Mouse (Mus musculus): ENCODE measurements at regions not wholly inside any gene's neighbourhood (a gene's known extent, or its start where the extent isn't known, plus 50 kb on each side); places are given as distances from the start of the nearest gene placed in this dataset.

DNA sequence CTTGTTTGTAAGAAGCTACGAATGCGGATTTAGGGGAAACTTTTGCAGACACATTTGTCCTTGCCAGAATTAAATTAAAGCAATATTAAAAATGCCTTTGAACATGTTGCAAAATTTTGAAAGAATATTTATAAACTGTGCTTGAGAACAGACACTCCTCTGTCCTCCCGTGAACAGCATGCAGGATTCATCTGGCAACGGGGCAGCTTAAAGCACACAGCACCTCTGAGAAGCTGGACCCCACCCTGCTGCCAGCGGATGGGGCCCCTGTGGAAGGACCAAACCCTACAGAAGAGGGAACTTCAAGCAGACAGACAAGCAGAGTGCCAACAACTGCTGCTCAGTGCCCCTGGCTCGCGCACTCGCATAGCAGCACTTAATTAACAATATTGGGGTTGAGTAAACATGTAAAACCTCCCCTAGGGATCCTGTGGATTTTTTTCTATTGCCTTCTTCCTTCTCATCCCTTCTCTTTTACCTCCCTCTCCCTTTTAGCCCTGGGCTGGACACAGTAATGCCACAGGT lies 226.6 kb downstream of the Irx1 start:
- H3K4me1 ChIP-seq (ENCODE audit: control insufficient read depth in 1 of 2, insufficient read depth in 2 of 2, low read length in 2 of 2), result no peaks in the 10 kb centered on the region
- DNase-seq (ENCODE audit: low read depth, low spot score), result no peak
- H3K36me3 ChIP-seq (ENCODE audit: control insufficient read depth in 1 of 2, insufficient read depth in 2 of 2, low read length in 2 of 2), result no peaks in the 10 kb centered on the region
- H3K79me2 ChIP-seq (ENCODE audit: control insufficient read depth, insufficient read depth, low read length, poor library complexity), result no peaks in the 10 kb centered on the region
- no peaks in the 10 kb centered on the region for H3K9me3 ChIP-seq (replicated peaks; ENCODE audit: insufficient read depth, low read length)
- no peak overlapping the region for H3K27ac ChIP-seq (ENCODE audit: control insufficient read depth, low read depth, low read length)
- no peaks in the 10 kb centered on the region for H3K27me3 ChIP-seq (ENCODE audit: control insufficient read depth in 1 of 2, insufficient read depth in 2 of 2, low read length in 2 of 2)
- no peak overlapping the region for H3K4me3 ChIP-seq (ENCODE audit: control insufficient read depth in 1 of 2, insufficient read depth in 1 of 2, low read depth in 2 of 2, low read length in 2 of 2)
- no peak overlapping the region for H3K9ac ChIP-seq (ENCODE audit: control insufficient read depth, low read depth, low read length, poor library complexity, severe bottlenecking)
- TF ChIP-seq MAFK (IDR thresholded peaks at IDR 0.05; ENCODE audit: borderline replicate concordance, low read depth, low read length) (no peak), HCFC1 (IDR thresholded peaks at IDR 0.05; ENCODE audit: low read depth, low read length) (no peak), ZNF384 (IDR thresholded peaks at IDR 0.05; ENCODE audit: low read depth, low read length) (no peak), UBTF (IDR thresholded peaks at IDR 0.05; ENCODE audit: borderline replicate concordance, insufficient read depth, low read depth, low read length) (no peak), CHD2 (IDR thresholded peaks at IDR 0.05; ENCODE audit: low read length) (no peak), ZMIZ1 (IDR thresholded peaks at IDR 0.05; ENCODE audit: low read depth, low read length) (no peak), E2F4 (IDR thresholded peaks at IDR 0.05; ENCODE audit: borderline replicate concordance, low read depth, low read length) (no peak), NRF1 (IDR thresholded peaks at IDR 0.05; ENCODE audit: insufficient read depth, low read depth, low read length, poor library complexity, severe bottlenecking) (no peak), MAZ (IDR thresholded peaks at IDR 0.05; ENCODE audit: low read depth, low read length) (no peak), JUND (IDR thresholded peaks at IDR 0.05; ENCODE audit: low read depth, low read length) (no peak), CHD1 (IDR thresholded peaks at IDR 0.05; ENCODE audit: low read depth, low read length) (no peak), MYC (IDR thresholded peaks at IDR 0.05; ENCODE audit: low read depth, low read length) (no peak), MXI1 (IDR thresholded peaks at IDR 0.05; ENCODE audit: low read depth, low read length) (no peak), USF2 (IDR thresholded peaks at IDR 0.05; ENCODE audit: borderline replicate concordance in 1 of 2, insufficient read depth in 1 of 2, low read depth in 1 of 2, low read length in 2 of 2) (no peak), MYB (IDR thresholded peaks at IDR 0.05; ENCODE audit: low read depth, low read length) (no peak)

DNA sequence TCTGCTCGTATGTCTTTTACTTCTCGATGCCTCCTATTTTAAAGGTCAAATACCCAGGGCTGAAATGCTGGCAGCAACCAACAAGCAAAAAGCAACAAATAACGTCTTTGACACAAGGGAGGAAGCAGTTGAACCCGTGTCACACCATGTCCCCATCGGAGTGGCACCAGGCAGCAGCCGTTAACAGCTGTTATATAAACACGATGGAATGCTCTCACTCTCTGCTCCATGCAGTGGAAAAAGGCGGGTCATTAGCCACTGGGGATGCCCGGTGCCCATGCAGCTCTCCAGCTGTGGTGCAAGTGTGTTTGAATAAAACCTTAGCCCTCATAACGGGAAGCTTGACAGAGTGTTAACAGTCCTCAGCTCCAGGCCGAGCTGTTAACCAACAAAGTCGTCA lies 229.3 kb downstream of the Irx1 start:
- no peaks in the 10 kb centered on the region for H3K27me3 ChIP-seq (ENCODE audit: control insufficient read depth in 1 of 2, insufficient read depth in 2 of 2, low read length in 2 of 2)
- TF ChIP-seq USF1 (IDR thresholded peaks at IDR 0.05; ENCODE audit: low read depth, low read length) (no peak), MXI1 (IDR thresholded peaks at IDR 0.05; ENCODE audit: low read depth, low read length) (no peak), MYC (IDR thresholded peaks at IDR 0.05; ENCODE audit: low read depth, low read length) (no peak), ZC3H11A (IDR thresholded peaks at IDR 0.05; ENCODE audit: low read depth, low read length) (no peak), MAX (IDR thresholded peaks at IDR 0.05; ENCODE audit: low read length) (no peak), MEF2A (IDR thresholded peaks at IDR 0.05; ENCODE audit: extremely low read depth, insufficient replicate concordance, low read depth, low read length, poor library complexity, severe bottlenecking) (no peak), BHLHE40 (IDR thresholded peaks at IDR 0.05; ENCODE audit: borderline replicate concordance, low read depth, low read length) (no peak), ZMIZ1 (IDR thresholded peaks at IDR 0.05; ENCODE audit: low read depth, low read length) (no peak)
- H3K4me3 ChIP-seq (ENCODE audit: control insufficient read depth in 1 of 2, insufficient read depth in 1 of 2, low read depth in 2 of 2, low read length in 2 of 2), result no peak overlapping the region
- no peaks in the 10 kb centered on the region for H3K79me2 ChIP-seq (ENCODE audit: control insufficient read depth, insufficient read depth, low read length, poor library complexity)
- H3K27ac ChIP-seq (ENCODE audit: control insufficient read depth, low read depth, low read length), result no peak overlapping the region
- H3K36me3 ChIP-seq (ENCODE audit: control insufficient read depth in 1 of 2, insufficient read depth in 2 of 2, low read length in 2 of 2), result no peaks in the 10 kb centered on the region
- no peak overlapping the region for H3K9ac ChIP-seq (ENCODE audit: control insufficient read depth, low read depth, low read length, poor library complexity, severe bottlenecking)
- H3K4me1 ChIP-seq (ENCODE audit: control insufficient read depth in 1 of 2, insufficient read depth in 2 of 2, low read length in 2 of 2), result no peaks in the 10 kb centered on the region
- no peaks in the 10 kb centered on the region for H3K9me3 ChIP-seq (replicated peaks; ENCODE audit: insufficient read depth, low read length)
- DNase-seq (ENCODE audit: low read depth, low spot score), result no peak
